Mouse (Mus musculus) midbrain, embryonic 16.5 days (tissue): ENCODE data around the gene Dcakd. TPM values are rescaled to one million over a fixed set of nuclear protein-coding genes. Genes with fewer than 3 reads are reported as not detected.

ENCODE experiments used
- ATAC-seq: fragments of 200-750 bp; cut with Nextera tagmentation; 2 replicates; pipeline ENCODE4 v1.8.0; 2017; ENCODE audit warnings: moderate TSS enrichment
- H3K27ac ChIP-seq: fragments of 300-500 bp; sonication (generic); 2 replicates; pipeline ENCODE4 v1.5.1; 2014; ENCODE audit warnings: mild to moderate bottlenecking, low read length, mixed read lengths
- H3K27me3 ChIP-seq: fragments of 300-500 bp; sonication (generic); 2 replicates; pipeline ENCODE4 v1.6.1; 2014; ENCODE audit warnings: low read depth, low read length, mixed read lengths; ENCODE audit not compliant: control insufficient read depth, insufficient read depth
- H3K36me3 ChIP-seq: fragments of 300-500 bp; sonication (generic); 2 replicates; pipeline ENCODE4 v1.6.1; 2014; ENCODE audit warnings: mild to moderate bottlenecking, low read length, moderate library complexity, mixed read lengths; ENCODE audit not compliant: control insufficient read depth, insufficient read depth
- H3K4me1 ChIP-seq: fragments of 300-500 bp; sonication (generic); 2 replicates; pipeline ENCODE4 v1.6.1; 2014; ENCODE audit warnings: mild to moderate bottlenecking, low read length, mixed read lengths; ENCODE audit not compliant: control insufficient read depth, insufficient read depth
- H3K4me2 ChIP-seq: fragments of 300-500 bp; sonication (generic); 2 replicates; pipeline ENCODE4 v1.6.1; 2014; ENCODE audit warnings: mild to moderate bottlenecking, low read length, mixed read lengths
- H3K4me3 ChIP-seq: fragments of 300-500 bp; sonication (generic); 2 replicates; pipeline ENCODE4 v1.5.1; 2014; ENCODE audit warnings: low read depth, mild to moderate bottlenecking, low read length, moderate library complexity, mixed read lengths
- H3K9ac ChIP-seq: fragments of 300-500 bp; sonication (generic); 2 replicates; pipeline ENCODE4 v1.6.1; 2014; ENCODE audit warnings: low read depth, low read length, mixed read lengths
- H3K9me3 ChIP-seq: fragments of 300-500 bp; sonication (generic); replicated peaks from 2 replicates; pipeline ENCODE4 v1.6.1; 2014; ENCODE audit warnings: mild to moderate bottlenecking, low read length, mixed read lengths; ENCODE audit not compliant: control insufficient read depth, poor library complexity, severe bottlenecking
- WGBS: fragments of 180-500 bp; shearing (Covaris S2); extraction: QIAGEN DNeasy Blood & Tissue Kit; methylation state at CpG from one replicate; pipeline ENCODE4 v1.1.7; 2014; 5-methylcytosine and 5-hydroxymethylcytosine counted together
- polyA plus RNA-seq: library from polyadenylated mRNA; unstranded; fragments of >200 nt; fragmentation: Nextera tagmentation; extraction: Ambion mirVana; gene quantifications from 2 replicates; pipeline ENCODE4 v1.2.1, GENCODE M21; 2015

Gene Dcakd
- polyA plus RNA-seq, 1 experiment from 2014 or later: 174 TPM

DNA sequence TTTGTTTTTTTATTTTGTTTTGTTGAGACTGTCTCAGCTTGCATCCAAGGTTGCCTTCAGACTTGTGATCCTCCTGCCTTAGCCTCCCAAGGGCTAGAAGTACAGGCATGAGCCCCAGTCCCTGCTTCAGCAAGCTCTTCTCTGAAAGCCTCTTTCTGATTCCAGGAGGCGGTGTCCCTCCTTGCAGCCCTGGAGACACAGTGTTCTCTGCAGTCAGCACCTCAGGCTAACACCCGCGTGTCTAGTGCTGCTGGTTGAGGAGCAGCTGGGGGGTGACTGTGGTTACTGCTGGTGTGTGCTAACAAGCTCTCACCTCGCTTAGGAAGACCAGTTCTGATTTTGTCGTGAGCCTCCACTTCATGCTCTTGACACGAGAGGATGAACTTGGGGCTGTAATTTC lies 6.9 kb upstream of the Dcakd start:
- peaks cover 3% of the 10 kb centered on the region; the same call in 1 of the 2 replicates for H3K4me1 ChIP-seq
- H3K4me3 ChIP-seq: no peak overlapping the region
- H3K36me3 ChIP-seq: no peaks in the 10 kb centered on the region
- WGBS: 88% methylated on average over 6 of the region's 6 CpGs
- no peaks in the 10 kb centered on the region for H3K27me3 ChIP-seq
- no peak for ATAC-seq
- H3K27ac ChIP-seq: no peak overlapping the region
- no peak overlapping the region for H3K4me2 ChIP-seq
- no peaks in the 10 kb centered on the region for H3K9me3 ChIP-seq
- no peak overlapping the region for H3K9ac ChIP-seq

DNA sequence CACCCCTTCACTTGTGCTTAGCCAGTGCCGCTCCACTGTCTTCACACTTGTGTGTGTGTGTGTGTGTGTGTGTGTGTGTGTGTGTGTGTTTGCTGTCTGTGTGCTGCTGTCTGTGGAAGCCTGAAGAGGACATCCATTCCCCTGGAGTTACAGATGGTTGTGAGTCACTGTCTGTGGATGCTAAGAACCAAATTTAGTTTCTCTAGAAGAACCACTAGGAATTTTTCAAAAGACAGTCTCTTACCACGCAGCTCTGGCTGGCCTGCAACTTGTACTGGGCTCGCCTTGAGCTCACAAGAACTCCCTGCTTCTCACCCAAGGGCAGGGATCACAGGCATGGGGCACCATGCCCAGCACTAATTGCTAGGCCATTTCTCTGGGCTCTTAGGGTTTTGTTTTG lies 4.9 kb upstream of the Dcakd start:
- Histone ChIP-seq H3K9ac (no peak overlapping the region), H3K4me3 (no peak overlapping the region), H3K4me2 (no peak overlapping the region), H3K4me1 (peaks cover 15% of the 10 kb centered on the region), H3K27me3 (no peaks in the 10 kb centered on the region), H3K36me3 (no peaks in the 10 kb centered on the region), H3K27ac (no peak overlapping the region), H3K9me3 (no peaks in the 10 kb centered on the region)
- 94% methylated on average over 3 of the region's 3 CpGs for WGBS
- no peak for ATAC-seq

DNA sequence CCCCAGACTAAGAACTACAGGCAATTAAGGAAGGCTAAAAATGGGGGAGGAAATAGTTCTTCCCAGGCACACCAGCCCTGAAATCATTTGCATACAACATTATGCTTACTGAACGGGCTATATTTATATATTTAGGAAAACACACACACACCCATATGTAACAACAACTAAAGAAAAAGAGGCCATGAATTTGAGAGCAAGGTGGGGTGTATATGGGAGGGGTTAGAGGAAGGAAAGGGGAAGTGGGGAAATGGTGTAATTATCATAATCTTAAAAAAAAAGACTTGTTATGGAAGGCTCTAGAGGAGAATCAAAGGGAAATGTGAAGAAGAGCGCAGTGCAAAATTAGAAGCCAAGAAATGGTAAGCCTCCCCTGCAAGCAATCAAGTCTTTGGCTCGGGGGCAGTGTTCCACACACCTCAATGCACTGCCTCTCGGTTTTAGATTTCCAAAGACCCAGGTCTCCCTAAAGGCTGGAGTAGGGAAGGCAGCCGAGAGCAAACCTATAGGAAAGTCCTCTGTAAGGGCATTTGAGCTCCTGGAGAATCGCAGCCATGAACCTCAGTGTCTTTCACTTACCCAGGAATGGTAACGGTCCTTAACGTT lies 460 bp downstream of the Dcakd start:
- peak overlapping the region; percentile 48 for H3K4me3 ChIP-seq
- H3K4me1 ChIP-seq: peaks cover 23% of the 10 kb centered on the region
- H3K9ac ChIP-seq: peak overlapping the region; percentile 62
- WGBS: 15% methylated on average over 8 of the region's 8 CpGs
- H3K9me3 ChIP-seq: no peaks in the 10 kb centered on the region
- peak; percentile 19; the same call in 1 of the 2 replicates for ATAC-seq
- H3K27me3 ChIP-seq: no peaks in the 10 kb centered on the region
- H3K27ac ChIP-seq: peak overlapping the region; percentile 68
- H3K4me2 ChIP-seq: peak overlapping the region; percentile 60
- no peaks in the 10 kb centered on the region for H3K36me3 ChIP-seq

DNA sequence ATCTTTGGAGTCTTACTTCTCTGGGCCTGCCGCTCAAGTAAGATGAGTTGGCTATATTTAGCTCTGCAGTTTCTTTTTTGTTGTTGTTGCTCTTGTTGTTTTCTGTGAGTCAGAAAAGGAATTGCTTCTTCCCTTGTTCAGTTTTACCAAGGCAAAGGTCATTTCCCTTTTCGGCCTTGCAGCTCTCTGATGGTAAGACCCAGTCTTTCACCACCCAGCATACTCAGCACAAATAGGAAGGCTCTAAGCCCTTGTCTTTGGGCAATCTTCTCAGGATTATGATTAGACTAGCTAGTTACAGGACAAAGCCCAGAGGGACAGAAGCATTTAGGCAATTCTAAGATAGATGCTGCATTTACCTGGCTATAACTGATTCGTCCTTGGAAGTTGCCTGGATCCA lies 1.2 kb downstream of the Dcakd start:
- H3K36me3 ChIP-seq: no peaks in the 10 kb centered on the region
- no peaks in the 10 kb centered on the region for H3K9me3 ChIP-seq
- H3K9ac ChIP-seq: no peak overlapping the region
- H3K4me2 ChIP-seq: no peak overlapping the region
- no peak overlapping the region for H3K4me3 ChIP-seq
- 93% methylated on average over 3 of the region's 3 CpGs for WGBS
- H3K4me1 ChIP-seq: peaks cover 23% of the 10 kb centered on the region
- H3K27ac ChIP-seq: no peak overlapping the region
- no peaks in the 10 kb centered on the region for H3K27me3 ChIP-seq
- no peak for ATAC-seq

DNA sequence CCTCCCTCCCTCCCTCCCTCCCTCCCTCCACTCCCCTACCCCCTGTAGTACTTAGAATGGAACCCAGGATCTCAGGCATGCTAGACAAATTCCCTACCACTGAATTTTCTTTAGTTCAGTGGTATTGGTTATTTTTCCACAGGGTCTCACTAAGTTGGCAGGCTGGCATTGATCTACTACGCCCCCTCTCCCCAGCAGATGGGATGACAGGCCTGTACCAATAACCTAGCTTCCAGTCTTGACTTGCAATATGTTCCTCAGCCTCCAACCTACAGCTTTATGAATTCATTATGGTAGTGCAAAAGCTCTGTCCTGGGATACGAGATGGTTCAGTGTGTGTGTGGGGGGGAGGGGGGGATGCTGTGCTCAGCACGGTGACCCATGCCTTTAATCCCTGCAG lies 4.2 kb downstream of the Dcakd start:
- 100% methylated on average over 3 of the region's 3 CpGs for WGBS
- Histone ChIP-seq H3K9ac (no peak overlapping the region), H3K9me3 (no peaks in the 10 kb centered on the region), H3K27me3 (no peaks in the 10 kb centered on the region), H3K36me3 (no peaks in the 10 kb centered on the region), H3K4me3 (no peak overlapping the region), H3K27ac (no peak overlapping the region), H3K4me1 (peaks cover 10% of the 10 kb centered on the region), H3K4me2 (no peak overlapping the region)
- no peak for ATAC-seq

DNA sequence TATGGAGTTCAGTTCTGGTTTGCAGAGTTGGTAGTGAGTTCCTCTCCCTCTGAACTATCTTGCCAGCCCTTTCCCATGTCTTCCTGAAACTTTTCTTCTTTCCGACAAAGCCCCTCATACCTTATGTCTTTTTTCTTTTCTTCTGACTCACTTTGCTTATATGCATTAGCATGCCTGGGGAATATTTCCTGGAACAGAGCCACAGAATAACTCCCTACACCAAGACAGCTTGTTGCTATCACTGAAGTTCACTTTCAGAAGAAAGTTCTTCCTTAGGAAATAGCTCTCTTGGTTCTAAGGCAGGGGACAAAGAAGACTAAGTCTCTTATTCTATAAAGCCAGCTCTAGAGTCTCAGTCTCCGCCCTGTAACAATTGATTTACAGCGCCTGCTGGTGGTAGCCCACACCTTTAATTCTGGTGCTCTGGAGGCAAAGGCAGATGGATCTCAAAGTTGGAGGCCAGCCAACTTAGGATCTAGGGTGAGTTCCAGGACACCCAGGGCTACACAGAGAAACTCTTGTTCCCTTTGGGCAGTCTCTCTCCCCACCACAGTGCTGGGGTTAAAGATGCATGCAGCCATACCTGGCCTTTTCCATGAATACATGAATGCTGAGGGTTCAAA lies 7.3 kb downstream of the Dcakd start:
- Histone ChIP-seq H3K4me3 (no peak overlapping the region), H3K27ac (no peak overlapping the region), H3K4me2 (no peak overlapping the region), H3K9me3 (no peaks in the 10 kb centered on the region), H3K9ac (no peak overlapping the region), H3K4me1 (peaks cover 4% of the 10 kb centered on the region), H3K36me3 (no peaks in the 10 kb centered on the region), H3K27me3 (no peaks in the 10 kb centered on the region)
- no peak for ATAC-seq
- WGBS: 71% methylated on average over 3 of the region's 3 CpGs

DNA sequence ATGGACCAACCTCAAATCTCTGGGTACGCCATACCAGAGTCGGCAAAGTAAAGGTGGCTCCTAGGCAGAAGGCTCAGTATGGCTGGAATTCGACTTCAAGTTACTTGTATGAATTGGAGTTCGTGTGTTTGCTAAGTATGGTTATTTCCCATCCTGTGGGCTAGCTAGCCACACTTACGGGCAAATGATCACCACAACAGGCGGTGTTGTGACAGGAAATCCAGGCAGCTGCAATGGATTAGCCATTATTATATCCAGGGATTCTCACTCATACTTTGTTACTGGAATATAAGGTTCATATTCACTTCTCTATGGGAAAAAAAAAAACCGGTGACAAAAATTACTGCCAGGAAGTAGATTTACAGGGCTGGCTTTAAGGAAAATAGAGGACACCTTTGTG lies 8.8 kb downstream of the Dcakd start:
- H3K4me3 ChIP-seq: no peak overlapping the region
- no peaks in the 10 kb centered on the region for H3K27me3 ChIP-seq
- no peaks in the 10 kb centered on the region for H3K9me3 ChIP-seq
- peaks cover 16% of the 10 kb centered on the region for H3K4me1 ChIP-seq
- no peak overlapping the region for H3K9ac ChIP-seq
- WGBS: 89% methylated on average over 7 of the region's 7 CpGs
- H3K27ac ChIP-seq: no peak overlapping the region
- no peak overlapping the region for H3K4me2 ChIP-seq
- no peaks in the 10 kb centered on the region for H3K36me3 ChIP-seq
- no peak for ATAC-seq

DNA sequence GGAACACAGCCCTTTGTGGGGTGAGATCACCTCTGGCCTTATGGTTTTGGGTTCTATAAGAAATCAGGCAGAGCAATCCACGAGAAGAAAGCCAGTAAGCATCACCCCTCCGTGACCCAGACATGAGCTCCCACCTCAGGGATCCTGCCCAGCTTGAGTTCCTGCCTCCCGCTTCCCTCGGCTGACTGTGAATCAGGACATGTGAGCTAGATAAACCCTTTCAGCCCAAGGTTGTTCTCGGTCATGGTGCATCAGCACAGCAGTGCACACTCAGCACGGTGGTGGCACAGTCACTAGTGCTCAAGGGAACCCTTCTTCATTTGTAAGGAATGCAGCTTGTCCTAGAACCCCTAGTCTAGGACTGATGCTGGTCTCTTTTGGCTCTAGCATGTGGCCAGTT lies 9.3 kb downstream of the Dcakd start:
- H3K4me1 ChIP-seq: peaks cover 16% of the 10 kb centered on the region
- H3K36me3 ChIP-seq: no peaks in the 10 kb centered on the region
- no peak overlapping the region for H3K4me2 ChIP-seq
- 72% methylated on average over 6 of the region's 6 CpGs for WGBS
- no peak overlapping the region for H3K4me3 ChIP-seq
- H3K9ac ChIP-seq: no peak overlapping the region
- no peak for ATAC-seq
- no peak overlapping the region for H3K27ac ChIP-seq
- no peaks in the 10 kb centered on the region for H3K9me3 ChIP-seq
- H3K27me3 ChIP-seq: no peaks in the 10 kb centered on the region

DNA sequence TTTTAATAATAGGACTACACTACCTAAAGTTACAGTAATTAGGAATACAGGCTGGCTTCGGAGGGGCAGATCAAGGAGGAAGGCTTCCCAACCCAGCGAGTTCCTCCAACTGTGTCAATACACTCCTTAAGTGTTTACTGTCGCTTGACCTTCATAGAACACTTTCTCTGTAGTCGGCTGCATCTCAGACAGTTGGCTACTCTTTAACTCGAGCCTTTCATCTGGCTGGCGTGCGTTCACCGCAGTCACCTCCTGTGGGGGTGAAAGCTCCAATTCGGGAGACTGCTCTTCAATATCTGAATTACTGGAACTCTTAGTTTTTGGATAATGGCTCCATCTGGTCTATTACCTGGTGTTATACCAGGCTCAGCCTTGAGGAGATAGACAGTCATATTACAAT lies 10.5 kb downstream of the Dcakd start:
- no peak for ATAC-seq
- no peaks in the 10 kb centered on the region for H3K36me3 ChIP-seq
- 75% methylated on average over 9 of the region's 9 CpGs for WGBS
- H3K4me2 ChIP-seq: no peak overlapping the region
- H3K27me3 ChIP-seq: no peaks in the 10 kb centered on the region
- H3K4me3 ChIP-seq: no peak overlapping the region
- H3K9ac ChIP-seq: no peak overlapping the region
- H3K9me3 ChIP-seq: no peaks in the 10 kb centered on the region
- H3K27ac ChIP-seq: no peak overlapping the region
- peaks cover 16% of the 10 kb centered on the region for H3K4me1 ChIP-seq
